Mouse (Mus musculus) embryonic fibroblast, embryonic 13.5 days (primary cell): ENCODE data around the gene Bmp2. TPM values are rescaled to one million over a fixed set of nuclear protein-coding genes. Genes with fewer than 3 reads are reported as not detected.

ENCODE experiments used
- H3K27ac ChIP-seq: 2 replicates; pipeline ENCODE4 v1.5.1; 2012; ENCODE audit warnings: low read length, control low read depth, inconsistent platforms; ENCODE audit not compliant: insufficient read depth
- H3K4me1 ChIP-seq: 2 replicates; pipeline ENCODE4 v1.6.1; 2011; ENCODE audit warnings: low read length; ENCODE audit not compliant: control insufficient read depth, insufficient read depth
- H3K4me3 ChIP-seq: 2 replicates; pipeline ENCODE4 v1.5.1; 2011; ENCODE audit warnings: mild to moderate bottlenecking, control low read depth, low read length; ENCODE audit not compliant: insufficient read depth
- CTCF ChIP-seq: IDR thresholded peaks from 2 replicates; pipeline ENCODE4 v1.5.1; 2011; ENCODE audit warnings: mild to moderate bottlenecking, control low read depth, low read length, moderate library complexity, borderline replicate concordance; ENCODE audit not compliant: insufficient read depth
- POLR2A ChIP-seq: IDR thresholded peaks from 2 replicates; pipeline ENCODE4 v1.6.1; 2011; ENCODE audit warnings: low read depth, mild to moderate bottlenecking, control low read depth, low read length, moderate library complexity
- polyA plus RNA-seq: library from polyadenylated mRNA; stranded (reverse); fragments of >200 nt; gene quantifications from 2 replicates; pipeline ENCODE4 v1.2.4, GENCODE M21; 2011; ENCODE audit warnings: low read depth; ENCODE audit not compliant: missing spikeins, insufficient read length

Gene Bmp2
- polyA plus RNA-seq, 1 experiment, result 0.58 TPM

- Histone ChIP-seq H3K4me1 (no peaks in the 10 kb centered on the region), H3K4me3 (no peak overlapping the region), H3K27ac (no peak overlapping the region)
- TF ChIP-seq POLR2A (no peak), CTCF (no peak)
These were observed 22.6 kb upstream of the Bmp2 start for GRCm38 (mm10) chr2:133529396-133529795.

DNA sequence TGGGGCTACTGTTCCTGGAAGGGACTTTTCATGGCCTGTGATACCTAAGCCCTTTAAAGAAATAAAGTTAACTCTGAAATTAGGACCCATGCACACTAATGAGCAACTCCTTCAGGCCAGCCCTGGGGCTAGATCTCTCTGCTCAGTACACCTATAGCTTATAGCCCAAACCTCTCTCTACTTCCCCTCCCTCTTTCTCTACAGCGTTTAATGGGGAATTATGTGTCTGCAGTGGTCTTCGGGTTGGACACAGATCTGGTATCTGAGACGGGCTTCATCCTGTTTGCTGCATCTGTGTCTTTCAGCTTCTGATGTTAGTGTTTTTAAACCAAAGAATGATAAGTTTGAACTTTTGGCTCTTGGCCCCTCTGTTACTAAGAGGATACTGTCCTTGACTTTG lies 18.9 kb upstream of the Bmp2 start:
- Histone ChIP-seq H3K4me1 (no peaks in the 10 kb centered on the region), H3K27ac (no peak overlapping the region), H3K4me3 (no peak overlapping the region)
- no peak for TF ChIP-seq CTCF
- no peak for TF ChIP-seq POLR2A

GRCm38 (mm10) chr2:133535481-133535880 lies 16.5 kb upstream of the Bmp2 start:
- no peaks in the 10 kb centered on the region for H3K4me1 ChIP-seq
- TF ChIP-seq POLR2A (no peak), CTCF (no peak)
- H3K27ac ChIP-seq, result no peak overlapping the region
- H3K4me3 ChIP-seq, result no peak overlapping the region

DNA sequence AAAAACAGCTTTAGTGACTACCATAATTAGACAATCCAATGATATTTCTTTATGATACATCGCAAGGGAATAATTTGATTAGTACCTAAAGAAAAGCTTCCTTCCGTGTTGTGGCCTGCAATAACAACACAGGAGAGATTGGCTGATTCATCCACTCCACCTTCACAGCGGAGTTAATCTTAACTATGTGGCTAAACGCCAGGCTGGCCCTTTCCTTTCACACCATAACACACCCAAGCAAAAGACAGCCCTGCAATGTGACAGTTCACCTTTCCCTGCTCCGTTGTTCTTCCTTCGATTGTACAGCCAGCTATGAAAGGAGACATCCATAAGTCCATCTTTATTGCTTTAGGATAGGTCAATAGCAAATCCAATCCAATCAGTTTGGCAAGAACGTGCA lies 15.1 kb upstream of the Bmp2 start:
- TF ChIP-seq CTCF (no peak), POLR2A (no peak)
- Histone ChIP-seq H3K27ac (no peak overlapping the region), H3K4me3 (no peak overlapping the region), H3K4me1 (no peaks in the 10 kb centered on the region)

DNA sequence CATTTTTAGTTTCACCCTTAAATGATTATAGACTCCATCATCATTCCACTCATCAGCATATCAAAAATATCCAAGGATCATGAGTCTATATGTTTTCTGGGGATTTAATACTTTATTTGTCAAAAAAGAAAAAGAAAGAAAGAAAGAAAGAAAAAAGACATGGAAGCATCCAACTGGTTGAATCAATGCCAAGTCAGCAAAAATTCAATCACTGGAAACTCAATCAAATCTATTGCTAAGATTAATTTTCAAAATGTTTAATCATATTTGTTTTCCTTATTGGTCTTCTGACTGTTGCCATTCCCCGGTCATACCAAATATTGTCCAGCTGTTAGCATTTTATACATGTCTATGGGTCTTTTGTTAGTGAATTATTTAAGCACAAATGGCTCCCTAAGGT lies 11.3 kb upstream of the Bmp2 start:
- H3K4me1 ChIP-seq, result no peaks in the 10 kb centered on the region
- H3K4me3 ChIP-seq, result no peak overlapping the region
- H3K27ac ChIP-seq, result no peak overlapping the region
- TF ChIP-seq POLR2A, result no peak
- TF ChIP-seq CTCF, result no peak

DNA sequence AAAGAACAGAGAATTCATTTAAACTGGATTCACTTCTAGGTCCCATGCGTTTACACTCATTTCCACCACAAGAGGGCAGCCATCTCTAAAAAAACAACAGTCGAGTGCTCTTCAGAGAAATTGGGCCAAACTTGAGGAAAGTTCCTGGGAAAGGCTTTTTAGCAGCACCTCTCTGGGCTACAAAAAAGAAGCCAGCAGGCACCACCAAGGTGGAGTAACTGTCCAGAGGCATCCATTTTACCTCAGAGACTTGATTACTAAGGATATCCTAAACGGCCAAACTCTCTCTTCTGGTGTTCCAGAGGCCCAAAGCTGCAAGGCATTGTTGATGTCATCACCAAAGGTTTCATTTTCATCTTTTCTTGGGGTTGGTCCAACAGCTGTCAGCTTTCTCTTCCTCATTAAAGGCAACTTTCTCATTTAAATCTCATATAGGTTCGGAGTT lies 1.7 kb upstream of the Bmp2 start:
- Histone ChIP-seq H3K4me1 (no peaks in the 10 kb centered on the region), H3K27ac (no peak overlapping the region), H3K4me3 (no peak overlapping the region)
- TF ChIP-seq POLR2A (no peak), CTCF (no peak)

- Histone ChIP-seq H3K4me1 (no peaks in the 10 kb centered on the region), H3K4me3 (peak overlapping the region; percentile 47), H3K27ac (no peak overlapping the region)
- TF ChIP-seq POLR2A, result no peak
- no peak for TF ChIP-seq CTCF
These were observed 995 bp downstream of the Bmp2 start for GRCm38 (mm10) chr2:133552842-133553465.

DNA sequence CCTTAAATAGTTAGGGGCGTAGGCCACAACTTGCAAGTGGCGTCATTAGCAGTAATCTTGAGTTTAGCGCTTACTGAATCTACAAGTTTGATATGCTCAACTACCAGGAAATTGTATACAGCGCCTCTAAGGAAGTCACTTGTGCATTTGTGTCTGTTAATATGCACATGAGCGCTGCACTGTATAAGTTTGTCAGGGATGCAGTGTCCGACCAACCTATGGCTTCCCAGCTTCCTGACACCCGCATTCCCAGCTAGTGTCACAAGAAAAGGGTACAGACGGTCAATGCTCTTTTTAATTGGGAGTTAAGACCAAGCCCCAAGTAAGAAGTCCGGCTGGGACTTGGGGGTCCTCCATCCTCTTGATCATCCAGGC lies 1.9 kb downstream of the Bmp2 start:
- TF ChIP-seq POLR2A (no peak), CTCF (no peak)
- Histone ChIP-seq H3K4me1 (no peaks in the 10 kb centered on the region), H3K4me3 (peak overlapping the region; percentile 16; the same call in 1 of the 2 replicates), H3K27ac (no peak overlapping the region)

DNA sequence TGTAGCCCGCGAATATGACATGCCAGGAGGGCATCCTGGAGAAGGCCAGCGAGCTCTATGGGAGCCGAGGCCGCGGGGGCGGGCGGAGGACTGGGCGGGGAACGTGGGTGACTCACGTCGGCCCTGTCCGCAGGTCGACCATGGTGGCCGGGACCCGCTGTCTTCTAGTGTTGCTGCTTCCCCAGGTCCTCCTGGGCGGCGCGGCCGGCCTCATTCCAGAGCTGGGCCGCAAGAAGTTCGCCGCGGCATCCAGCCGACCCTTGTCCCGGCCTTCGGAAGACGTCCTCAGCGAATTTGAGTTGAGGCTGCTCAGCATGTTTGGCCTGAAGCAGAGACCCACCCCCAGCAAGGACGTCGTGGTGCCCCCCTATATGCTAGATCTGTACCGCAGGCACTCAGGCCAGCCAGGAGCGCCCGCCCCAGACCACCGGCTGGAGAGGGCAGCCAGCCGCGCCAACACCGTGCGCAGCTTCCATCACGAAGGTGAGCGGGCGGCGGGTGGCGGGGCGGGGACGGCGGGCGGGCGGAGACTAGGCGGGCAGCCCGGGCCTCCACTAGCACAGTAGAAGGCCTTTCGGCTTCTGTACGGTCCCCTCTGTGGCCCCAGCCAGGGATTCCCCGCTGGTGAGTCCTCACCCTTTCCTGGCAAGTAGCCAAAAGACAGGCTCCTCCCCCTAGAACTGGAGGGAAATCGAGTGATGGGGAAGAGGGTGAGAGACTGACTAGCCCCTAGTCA lies 2.5 kb downstream of the Bmp2 start:
- TF ChIP-seq POLR2A, result no peak
- TF ChIP-seq CTCF, result no peak
- Histone ChIP-seq H3K4me3 (peak overlapping the region; percentile 37), H3K4me1 (no peaks in the 10 kb centered on the region), H3K27ac (no peak overlapping the region)

- H3K27ac ChIP-seq, result no peak overlapping the region
- no peak overlapping the region for H3K4me3 ChIP-seq
- TF ChIP-seq POLR2A (no peak), CTCF (no peak)
- no peaks in the 10 kb centered on the region for H3K4me1 ChIP-seq
These were observed 12.4 kb downstream of the Bmp2 start for GRCm38 (mm10) chr2:133564248-133564886.

GRCm38 (mm10) chr2:133565424-133565823 lies 13.5 kb downstream of the Bmp2 start:
- no peaks in the 10 kb centered on the region; the same call in 1 of the 2 replicates for H3K4me1 ChIP-seq
- H3K27ac ChIP-seq, result no peak overlapping the region
- no peak overlapping the region for H3K4me3 ChIP-seq
- TF ChIP-seq CTCF, result no peak
- TF ChIP-seq POLR2A, result no peak
